Mouse (Mus musculus) erythroblast, embryonic 14.5 days (primary cell): ENCODE data around the gene Cnksr1.

Experiments
- GATA1 ChIP-seq: IDR thresholded peaks from 2 replicates; pipeline ENCODE4 v1.6.1; 2012; ENCODE audit warnings: low read length, inconsistent platforms, mixed read lengths
- TAL1 ChIP-seq: IDR thresholded peaks from 3 replicates; pipeline ENCODE4 v1.6.1; 2012; ENCODE audit warnings: low read length, inconsistent platforms, mixed read lengths

GRCm38 (mm10) chr4:134199371-134199770 lies 38.8 kb downstream of the Cnksr1 start:
- TF ChIP-seq TAL1 (no peak), GATA1 (no peak)
